Mouse (Mus musculus) naive thymus-derived CD4-positive, alpha-beta T cell, adult 5 months (primary cell): Measurements from ENCODE around the gene Dvl3. TPM values are rescaled to one million over a fixed set of nuclear protein-coding genes. Genes with fewer than 3 reads are reported as not detected.

Source experiments
- polyA plus RNA-seq: library from polyadenylated mRNA; unstranded; fragments of 100-300 nt; shearing (Covaris generic); gene quantifications from one replicate; pipeline ENCODE4 v1.2.1, GENCODE M21; 2017

The Dvl3 gene
- polyA plus RNA-seq: 22.0 TPM

GRCm38 (mm10) chr16:20516726-20517201 is at the start of gene Dvl3:
Dvl3 (plus strand) TSS chr16:20516982.

GRCm38 (mm10) chr16:20498677-20499475 is 17.9 kb upstream of the Dvl3 start, which contains the start of gene Eif2b5:
Eif2b5 (plus strand) TSS chr16:20498817.

GRCm38 (mm10) chr16:20535296-20536080 is 18.7 kb downstream of the Dvl3 start, which contains the start of gene Ap2m1:
Ap2m1 (plus strand) TSS chr16:20535478.

GRCm38 (mm10) chr16:20548096-20548948 is 31.5 kb downstream of the Dvl3 start, which contains the start of gene Abcf3:
Abcf3 (plus strand) TSS chr16:20548577.

Other genes starting within 250 kb of the Dvl3 start
- 72.9 TPM for gene Parl, start 214.6 kb upstream of the Dvl3 start, polyA plus RNA-seq
- not detected for gene Cyp2ab1, start 191.6 kb upstream of the Dvl3 start, polyA plus RNA-seq
- gene Abcc5, start 90.6 kb upstream of the Dvl3 start, polyA plus RNA-seq: 45.2 TPM
- gene Eif2b5, start 18.2 kb upstream of the Dvl3 start, polyA plus RNA-seq: 76.2 TPM
- gene Ap2m1, start 18.5 kb downstream of the Dvl3 start, polyA plus RNA-seq: 394 TPM
- gene Abcf3, start 31.6 kb downstream of the Dvl3 start, polyA plus RNA-seq: 84.1 TPM
- 0.16 TPM for gene Vwa5b2, start 72.5 kb downstream of the Dvl3 start, polyA plus RNA-seq
- gene Eef1akmt4, start 94.6 kb downstream of the Dvl3 start, polyA plus RNA-seq: 9.8 TPM
- not detected for gene Gm49333, start 94.6 kb downstream of the Dvl3 start, polyA plus RNA-seq
- gene Alg3, start 94.8 kb downstream of the Dvl3 start, polyA plus RNA-seq: 16.6 TPM
- gene Camk2n2, start 104.3 kb downstream of the Dvl3 start, polyA plus RNA-seq: not detected
- not detected for gene Ece2, start 112.8 kb downstream of the Dvl3 start, polyA plus RNA-seq
- 175 TPM for gene Psmd2, start 134.7 kb downstream of the Dvl3 start, polyA plus RNA-seq
- gene Eif4g1, start 151.3 kb downstream of the Dvl3 start, polyA plus RNA-seq: 147 TPM
- gene Fam131a, start 176.3 kb downstream of the Dvl3 start, polyA plus RNA-seq: 1.2 TPM
- 50.7 TPM for gene Polr2h, start 200.7 kb downstream of the Dvl3 start, polyA plus RNA-seq
- 4.6 TPM for gene Clcn2, start 200.8 kb downstream of the Dvl3 start, polyA plus RNA-seq
- gene Chrd, start 216.1 kb downstream of the Dvl3 start, polyA plus RNA-seq: not detected
- not detected for gene Thpo, start 217.5 kb downstream of the Dvl3 start, polyA plus RNA-seq